In the genomic region with DNA sequence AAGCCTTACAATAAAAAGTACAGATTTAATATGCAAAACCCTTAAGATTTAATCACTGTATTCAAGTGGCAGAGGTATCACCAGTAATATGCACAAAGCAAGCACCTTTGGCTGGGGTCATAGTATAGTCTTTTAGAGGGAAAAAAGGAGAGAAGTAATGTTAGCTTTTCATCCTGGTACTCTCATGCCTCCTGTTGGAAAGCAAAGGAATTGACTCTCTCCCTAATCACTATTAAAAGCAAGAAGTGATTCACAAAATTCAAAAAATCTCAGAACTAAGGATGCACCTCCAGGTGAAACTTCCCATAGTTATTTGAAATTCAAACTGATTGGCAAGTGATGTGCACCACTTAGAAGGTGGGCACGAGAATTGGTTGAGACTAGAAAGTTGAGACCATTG, we compare ENCODE assay signal across 24 mouse cellular contexts. TPM values are rescaled to one million over a fixed set of nuclear protein-coding genes. Genes with fewer than 3 reads are reported as not detected.
A peak's percentile ranks its signal among the peaks of the same experiment; 100 is the strongest.
DNase-seq lines count a peak whose midpoint lies in the region; ATAC-seq and TF ChIP-seq lines count a peak whose summit lies in the region.
"Had no signal": no experiment of that assay in that cellular context is flagged by ENCODE, and none has a peak within 500 bp of the region (broad histone marks: within the 10 kb centered on the region; RNA-seq: fewer than 3 reads in every experiment).

No protein-coding gene starts in this region.

- no peak overlapping the region for H3K27ac ChIP-seq in forebrain, postnatal 0 days (ENCODE audit: low read depth, low read length)
- no peak overlapping the region for H3K27ac ChIP-seq in forebrain, embryonic 11.5 days (ENCODE audit: low read depth, low read length)
- H3K27ac ChIP-seq in intestine, postnatal 0 days (ENCODE audit: low read depth, low read length): no peak overlapping the region
- H3K27ac ChIP-seq in intestine, embryonic 15.5 days: no peak overlapping the region
- H3K27ac ChIP-seq in MEL (ENCODE audit: control insufficient read depth, low read depth, low read length): no peak overlapping the region
- H3K27ac ChIP-seq: embryonic facial prominence, embryonic 13.5 days; forebrain, embryonic 13.5 days; heart, embryonic 13.5 days; hindbrain, embryonic 15.5 days had no signal

- H3K4me1 ChIP-seq in forebrain, postnatal 0 days (ENCODE audit: insufficient read depth): no peaks in the 10 kb centered on the region
- no peaks in the 10 kb centered on the region for H3K4me1 ChIP-seq in forebrain, embryonic 11.5 days (replicated peaks; ENCODE audit: control insufficient read depth, insufficient read depth, low read length)
- H3K4me1 ChIP-seq in intestine, postnatal 0 days (replicated peaks; ENCODE audit: control insufficient read depth, insufficient read depth, low read length): no peaks in the 10 kb centered on the region
- H3K4me1 ChIP-seq in intestine, embryonic 15.5 days (replicated peaks): no peaks in the 10 kb centered on the region
- no peaks in the 10 kb centered on the region for H3K4me1 ChIP-seq in lung, adult 2 months (ENCODE audit: control insufficient read depth, insufficient read depth, low read length)
- H3K4me1 ChIP-seq in MEL (ENCODE audit: control insufficient read depth in 1 of 2, insufficient read depth in 2 of 2, low read length in 2 of 2): no peaks in the 10 kb centered on the region
- H3K4me1 ChIP-seq: embryonic facial prominence, embryonic 13.5 days; forebrain, embryonic 13.5 days; heart, embryonic 13.5 days; hindbrain, embryonic 15.5 days had no signal

- no peak overlapping the region for H3K9ac ChIP-seq in forebrain, postnatal 0 days
- no peak overlapping the region for H3K9ac ChIP-seq in forebrain, embryonic 11.5 days (ENCODE audit: low read length)
- no peak overlapping the region for H3K9ac ChIP-seq in intestine, postnatal 0 days (ENCODE audit: low read depth, low read length)
- H3K9ac ChIP-seq in intestine, embryonic 15.5 days: no peak overlapping the region
- no peak overlapping the region for H3K9ac ChIP-seq in MEL (ENCODE audit: control insufficient read depth, low read depth, low read length, poor library complexity, severe bottlenecking)
- H3K9ac ChIP-seq: embryonic facial prominence, embryonic 13.5 days; forebrain, embryonic 13.5 days; heart, embryonic 13.5 days; hindbrain, embryonic 15.5 days had no signal

- 60% methylated on average over 1 of the region's 1 CpGs for WGBS in forebrain, postnatal 0 days
- 47% methylated on average over 1 of the region's 1 CpGs for WGBS in forebrain, embryonic 11.5 days
- WGBS in intestine, postnatal 0 days: 39% methylated on average over 1 of the region's 1 CpGs
- WGBS in intestine, embryonic 15.5 days: 41% methylated on average over 1 of the region's 1 CpGs
- WGBS in lung, adult 2 months: 58% methylated on average over 1 of the region's 1 CpGs

- peak; percentile 40 for TF ChIP-seq CTCF in forebrain, postnatal 0 days (IDR thresholded peaks at IDR 0.05; ENCODE audit: low read depth)
- TF ChIP-seq CTCF in intestine, postnatal 0 days (IDR thresholded peaks at IDR 0.05; ENCODE audit: low read depth): peak; percentile 24; the same call in 1 of the 2 replicates
- 0 out of 2 replicates have a peak, but pooled peaks have one; percentile 4 for TF ChIP-seq CTCF in lung, adult 2 months (IDR thresholded peaks at IDR 0.05; ENCODE audit: insufficient read depth, low read length)
- peak in 1 of 3 experiments; percentile 14; a peak in 2 of 6 replicates for TF ChIP-seq CTCF in MEL (IDR thresholded peaks at IDR 0.05 in 2 of 3, conservative IDR thresholded peaks at IDR 0.05 in 1 of 3; ENCODE audit: control insufficient read depth in 1 of 3, insufficient read depth in 1 of 3, low read depth in 2 of 3, low read length in 3 of 3, poor library complexity in 1 of 3, severe bottlenecking in 1 of 3)

- H3K79me2 ChIP-seq in MEL (ENCODE audit: control insufficient read depth, insufficient read depth, low read length, poor library complexity): no peaks in the 10 kb centered on the region

- peaks cover 6% of the 10 kb centered on the region; the same call in 1 of the 2 replicates for H3K27me3 ChIP-seq in forebrain, postnatal 0 days (ENCODE audit: insufficient read depth, low read length)
- H3K27me3 ChIP-seq in forebrain, embryonic 11.5 days (ENCODE audit: control insufficient read depth, insufficient read depth, low read length): no peaks in the 10 kb centered on the region
- no peaks in the 10 kb centered on the region for H3K27me3 ChIP-seq in intestine, postnatal 0 days (replicated peaks; ENCODE audit: control insufficient read depth, insufficient read depth, low read length)
- 0 out of 2 replicates have a peak, but pooled peaks cover 2% of the 10 kb centered on the region for H3K27me3 ChIP-seq in intestine, embryonic 15.5 days (replicated peaks)
- no peaks in the 10 kb centered on the region for H3K27me3 ChIP-seq in MEL (ENCODE audit: control insufficient read depth in 1 of 2, insufficient read depth in 2 of 2, low read length in 2 of 2)
- H3K27me3 ChIP-seq: hindbrain, embryonic 15.5 days had no signal

- no peak overlapping the region for H3K4me3 ChIP-seq in forebrain, postnatal 0 days (ENCODE audit: low read depth, low read length)
- H3K4me3 ChIP-seq in forebrain, embryonic 11.5 days (ENCODE audit: low read depth, low read length): no peak overlapping the region
- no peak overlapping the region for H3K4me3 ChIP-seq in intestine, postnatal 0 days (ENCODE audit: low read depth, low read length)
- H3K4me3 ChIP-seq in intestine, embryonic 15.5 days (replicated peaks): no peak overlapping the region
- H3K4me3 ChIP-seq in lung, adult 2 months (replicated peaks; ENCODE audit: extremely low read depth, low read depth, low read length): no peak overlapping the region
- H3K4me3 ChIP-seq in MEL (ENCODE audit: control insufficient read depth in 1 of 2, insufficient read depth in 1 of 2, low read depth in 2 of 2, low read length in 2 of 2): no peak overlapping the region
- H3K4me3 ChIP-seq: embryonic facial prominence, embryonic 13.5 days; forebrain, embryonic 13.5 days; heart, embryonic 13.5 days; hindbrain, embryonic 15.5 days had no signal

- no peaks in the 10 kb centered on the region for H3K9me3 ChIP-seq in forebrain, postnatal 0 days (ENCODE audit: low read length)
- H3K9me3 ChIP-seq in forebrain, embryonic 11.5 days (ENCODE audit: control insufficient read depth, low read length): no peaks in the 10 kb centered on the region
- no peaks in the 10 kb centered on the region for H3K9me3 ChIP-seq in intestine, postnatal 0 days (ENCODE audit: control insufficient read depth)
- no peaks in the 10 kb centered on the region for H3K9me3 ChIP-seq in intestine, embryonic 15.5 days
- H3K9me3 ChIP-seq in MEL (replicated peaks; ENCODE audit: insufficient read depth, low read length): no peaks in the 10 kb centered on the region
- H3K9me3 ChIP-seq: embryonic facial prominence, embryonic 13.5 days; forebrain, embryonic 13.5 days; heart, embryonic 13.5 days; hindbrain, embryonic 15.5 days had no signal

- peak; percentile 13 for TF ChIP-seq RAD21 in MEL (IDR thresholded peaks at IDR 0.05; ENCODE audit: low read depth, low read length)

- no peak for DNase-seq in forebrain, postnatal 0 days
- DNase-seq in forebrain, embryonic 11.5 days (ENCODE audit: low spot score): no peak
- DNase-seq in lung, adult 2 months: no peak
- DNase-seq in lung, postnatal 4 days: no peak
- DNase-seq in MEL (ENCODE audit: low read depth, low spot score): no peak
- DNase-seq in adrenal gland, postnatal 10 days: no peak
- DNase-seq: adrenal gland, adult 2 months; adrenal gland, postnatal 36 days; B cell, adult 2 months; cerebellum, adult 11-12 months; cerebellum, adult 9-10 months; cerebellum, postnatal 36 days; gastrocnemius, postnatal 10 days; heart, postnatal 36 days had no signal

- no peaks in the 10 kb centered on the region for H3K36me3 ChIP-seq in forebrain, postnatal 0 days (ENCODE audit: insufficient read depth)
- H3K36me3 ChIP-seq in forebrain, embryonic 11.5 days (ENCODE audit: control insufficient read depth, insufficient read depth, low read length): no peaks in the 10 kb centered on the region
- H3K36me3 ChIP-seq in intestine, postnatal 0 days (ENCODE audit: control insufficient read depth, insufficient read depth): no peaks in the 10 kb centered on the region
- no peaks in the 10 kb centered on the region for H3K36me3 ChIP-seq in intestine, embryonic 15.5 days
- no peaks in the 10 kb centered on the region for H3K36me3 ChIP-seq in MEL (ENCODE audit: control insufficient read depth in 1 of 2, insufficient read depth in 2 of 2, low read length in 2 of 2)
- H3K36me3 ChIP-seq: embryonic facial prominence, embryonic 13.5 days; heart, embryonic 13.5 days; hindbrain, embryonic 15.5 days had no signal

- ATAC-seq in forebrain, postnatal 0 days: no peak
- no peak for ATAC-seq in forebrain, embryonic 11.5 days (replicated peaks; ENCODE audit: low FRiP score)
- ATAC-seq in intestine, postnatal 0 days: no peak
- no peak for ATAC-seq in intestine, embryonic 15.5 days
- ATAC-seq: CD4-positive, CD25-positive, alpha-beta regulatory T cell, adult 4 months; forebrain, embryonic 13.5 days had no signal

- no peak for TF ChIP-seq POLR2A in lung, adult 2 months (IDR thresholded peaks at IDR 0.05; ENCODE audit: borderline replicate concordance, extremely low read depth, low read depth, low read length)
- TF ChIP-seq POLR2A in MEL (IDR thresholded peaks at IDR 0.05; ENCODE audit: control insufficient read depth in 1 of 2, insufficient read depth in 1 of 2, low read depth in 1 of 2, low read length in 2 of 2, poor library complexity in 1 of 2): no peak

- TF ChIP-seq EP300 in MEL (IDR thresholded peaks at IDR 0.05; ENCODE audit: low read depth in 1 of 2, low read length in 2 of 2): no peak

- H3K4me2 ChIP-seq in forebrain, postnatal 0 days (ENCODE audit: low read depth): no peak overlapping the region
- H3K4me2 ChIP-seq in forebrain, embryonic 11.5 days (ENCODE audit: low read depth, low read length, severe bottlenecking): no peak overlapping the region
- no peak overlapping the region for H3K4me2 ChIP-seq in intestine, postnatal 0 days (replicated peaks; ENCODE audit: low read depth)
- no peak overlapping the region for H3K4me2 ChIP-seq in intestine, embryonic 15.5 days (replicated peaks)
- H3K4me2 ChIP-seq: embryonic facial prominence, embryonic 13.5 days; forebrain, embryonic 13.5 days; heart, embryonic 13.5 days; hindbrain, embryonic 15.5 days had no signal

RNA-seq across cellular contexts. Expression of a gene that starts 19.3 kb away (rescaled TPM):
- total RNA-seq in forebrain, postnatal 0 days (2014; rRNA removed): 0.38 and 1.5 TPM in 2 replicates
- not detected in 2 replicates for polyA plus RNA-seq in forebrain, postnatal 0 days (2015; fragmentation: Nextera tagmentation; extraction: Ambion mirVana)
- 0.24 and 0.44 TPM in 2 replicates for polyA plus RNA-seq in forebrain, embryonic 11.5 days (2014; fragmentation: Nextera tagmentation; extraction: Ambion mirVana)
- polyA plus RNA-seq in intestine, postnatal 0 days (2015; fragmentation: Nextera tagmentation; extraction: Ambion mirVana): not detected in 2 replicates
- not detected in 2 replicates for polyA plus RNA-seq in intestine, embryonic 15.5 days (2015; fragmentation: Nextera tagmentation; extraction: Ambion mirVana)
- polyA plus RNA-seq in lung, adult 2 months (2012; rRNA removed): not detected in 2 replicates
- total RNA-seq in MEL (2012; rRNA removed): not detected in 2 replicates
- not detected for polyA plus RNA-seq in MEL (2012; ENCODE audit: insufficient read depth in 1 of 2, insufficient read length in 2 of 2, low read depth in 1 of 2, low replicate concordance in 2 of 2, missing spikeins in 1 of 2)
- not detected for total RNA-seq in adrenal gland, postnatal 10 days (2021)
- total RNA-seq: adrenal gland, adult 2 months; adrenal gland, postnatal 36 days; gastrocnemius, postnatal 10 days; heart, postnatal 36 days had no signal
- polyA plus RNA-seq: embryonic facial prominence, embryonic 13.5 days; gonadal fat pad, adult 2 months; heart, embryonic 13.5 days; heart, postnatal 0 days; intestine, embryonic 14.5 days had no signal

RNA-seq across cellular contexts. Expression of a gene that starts 22.5 kb away (rescaled TPM):
- total RNA-seq in forebrain, postnatal 0 days (2014; rRNA removed): 40.8 and 47.5 TPM in 2 replicates
- 44.2 and 56.0 TPM in 2 replicates for polyA plus RNA-seq in forebrain, postnatal 0 days (2015; fragmentation: Nextera tagmentation; extraction: Ambion mirVana)
- 70.2 and 73.3 TPM in 2 replicates for polyA plus RNA-seq in forebrain, embryonic 11.5 days (2014; fragmentation: Nextera tagmentation; extraction: Ambion mirVana)
- 20.2 and 20.7 TPM in 2 replicates for polyA plus RNA-seq in intestine, postnatal 0 days (2015; fragmentation: Nextera tagmentation; extraction: Ambion mirVana)
- 36.8 and 37.4 TPM in 2 replicates for polyA plus RNA-seq in intestine, embryonic 15.5 days (2015; fragmentation: Nextera tagmentation; extraction: Ambion mirVana)
- 3.7 and 6.2 TPM in 2 replicates for polyA plus RNA-seq in lung, adult 2 months (2012; rRNA removed)
- total RNA-seq in MEL (2012; rRNA removed): 16.0 and 20.0 TPM in 2 replicates
- 100 to 1,000 TPM in 1 of 2 experiments, 10 to 100 TPM in 1; 14.7 to 196 TPM for polyA plus RNA-seq in MEL (2012; ENCODE audit: insufficient read depth in 1 of 2, insufficient read length in 2 of 2, low read depth in 1 of 2, low replicate concordance in 2 of 2, missing spikeins in 1 of 2)
- total RNA-seq in adrenal gland, postnatal 10 days (2021): 10 to 100 TPM; 20.3 to 21.7 TPM
